Mouse (Mus musculus): ENCODE measurements around the gene Actrt2. TPM values are rescaled to one million over a fixed set of nuclear protein-coding genes. Genes with fewer than 3 reads are reported as not detected.

Actrt2 gene
- polyA plus RNA-seq, 1 experiment, result not detected

DNA sequence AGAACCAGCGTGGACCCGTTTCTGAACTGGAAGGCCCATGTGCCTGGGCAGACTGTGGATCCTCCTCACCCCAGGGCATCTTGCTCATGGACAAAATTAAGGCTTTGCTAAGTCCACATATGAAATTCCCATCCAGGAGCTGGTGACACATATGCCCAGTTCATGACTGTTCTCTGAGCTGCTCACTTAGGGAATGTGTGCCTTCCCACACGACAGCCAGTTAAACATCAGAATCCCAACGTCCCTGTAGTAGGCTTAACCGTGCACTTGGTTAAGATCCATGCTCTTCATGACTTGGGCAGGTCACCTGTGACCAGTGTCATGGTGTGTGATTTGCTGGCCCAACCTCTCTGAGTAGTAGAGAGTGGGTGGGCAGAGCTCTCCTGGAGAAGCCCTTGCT is 26.7 kb upstream of the Actrt2 start:
- H3K4me1 ChIP-seq (ENCODE audit: control insufficient read depth, insufficient read depth, low read length), result no peaks in the 10 kb centered on the region; the same call in 1 of the 2 replicates
- H3K27ac ChIP-seq (ENCODE audit: insufficient read depth, low read length), result no peak overlapping the region
- TF ChIP-seq POLR2A (IDR thresholded peaks at IDR 0.05; ENCODE audit: extremely low read depth, insufficient read depth, low read length), result no peak
- no peak for TF ChIP-seq CTCF (IDR thresholded peaks at IDR 0.05; ENCODE audit: extremely low read depth, insufficient read depth, low read length)
- H3K4me3 ChIP-seq (ENCODE audit: insufficient read depth, low read length), result no peak overlapping the region

DNA sequence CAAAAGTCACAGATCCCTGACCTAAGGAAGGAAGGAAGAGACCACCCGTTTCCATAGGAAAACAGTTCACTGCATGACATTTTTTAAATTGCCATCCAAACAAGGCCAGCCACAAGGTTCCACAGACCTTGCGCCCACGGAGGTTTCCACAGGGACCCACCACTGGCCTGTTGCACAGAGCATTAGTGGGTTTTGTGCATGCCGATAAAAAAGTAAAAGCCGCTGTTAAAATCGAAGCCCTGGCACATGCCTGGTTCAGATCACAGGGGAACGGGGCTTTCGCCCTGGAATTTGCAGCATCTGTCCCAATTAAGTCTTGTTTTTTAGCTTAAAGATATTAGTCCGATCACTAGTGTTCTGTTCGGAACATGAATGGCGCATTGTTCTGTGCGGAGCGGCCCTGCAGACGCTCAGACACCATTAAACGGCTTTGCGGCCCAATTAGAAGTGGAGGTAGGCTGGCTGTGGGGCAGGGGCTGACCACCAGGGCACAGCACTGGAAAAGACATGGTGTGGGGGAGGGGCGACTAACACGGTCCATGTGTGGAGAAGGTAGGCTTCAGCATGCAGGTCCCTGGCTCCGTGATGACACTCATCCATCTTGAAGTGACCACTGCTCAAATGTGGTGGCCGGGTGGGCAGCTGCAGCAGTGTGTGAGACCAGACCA is 25.8 kb upstream of the Actrt2 start:
- TF ChIP-seq POLR2A (IDR thresholded peaks at IDR 0.05; ENCODE audit: extremely low read depth, insufficient read depth, low read length) (no peak), CTCF (IDR thresholded peaks at IDR 0.05; ENCODE audit: extremely low read depth, insufficient read depth, low read length) (no peak)
- no peak overlapping the region for H3K4me3 ChIP-seq (ENCODE audit: insufficient read depth, low read length)
- no peaks in the 10 kb centered on the region for H3K4me1 ChIP-seq (ENCODE audit: control insufficient read depth, insufficient read depth, low read length)
- H3K27ac ChIP-seq (ENCODE audit: insufficient read depth, low read length), result no peak overlapping the region

DNA sequence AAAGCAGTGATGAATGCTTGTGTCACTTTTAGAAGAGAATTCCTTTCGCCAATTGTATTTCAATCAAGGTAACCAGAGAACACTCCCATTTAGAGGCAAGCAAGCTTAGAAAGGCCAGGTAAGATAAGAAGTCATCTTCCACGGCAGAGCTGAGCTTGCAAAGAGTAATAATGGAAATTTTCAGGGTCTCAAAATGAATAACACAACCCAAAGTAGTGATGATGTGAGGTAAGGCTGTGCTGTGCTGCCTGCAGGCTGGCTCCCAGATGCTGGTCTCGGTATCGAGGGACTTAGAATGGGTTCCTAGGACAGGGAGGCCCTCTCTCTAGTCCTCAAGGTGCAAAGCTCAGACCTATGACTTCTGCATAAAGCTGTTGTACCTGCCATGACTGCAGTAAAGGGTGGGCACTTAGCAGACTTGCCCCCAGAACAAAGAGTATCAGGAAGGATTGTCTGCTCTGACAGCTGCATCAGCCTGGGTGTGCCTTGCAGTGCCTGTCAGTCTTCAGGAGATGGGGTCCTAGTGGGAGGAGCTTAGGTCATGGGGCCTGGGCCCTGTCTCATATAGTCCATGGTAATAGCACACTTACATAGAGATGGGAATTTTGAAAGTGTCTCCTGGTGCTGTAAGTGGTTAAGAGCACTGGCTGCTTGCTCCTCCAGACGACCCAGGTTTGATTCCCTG is 15.5 kb upstream of the Actrt2 start:
- TF ChIP-seq POLR2A (IDR thresholded peaks at IDR 0.05; ENCODE audit: extremely low read depth, insufficient read depth, low read length), result no peak
- TF ChIP-seq CTCF (IDR thresholded peaks at IDR 0.05; ENCODE audit: extremely low read depth, insufficient read depth, low read length), result no peak

DNA sequence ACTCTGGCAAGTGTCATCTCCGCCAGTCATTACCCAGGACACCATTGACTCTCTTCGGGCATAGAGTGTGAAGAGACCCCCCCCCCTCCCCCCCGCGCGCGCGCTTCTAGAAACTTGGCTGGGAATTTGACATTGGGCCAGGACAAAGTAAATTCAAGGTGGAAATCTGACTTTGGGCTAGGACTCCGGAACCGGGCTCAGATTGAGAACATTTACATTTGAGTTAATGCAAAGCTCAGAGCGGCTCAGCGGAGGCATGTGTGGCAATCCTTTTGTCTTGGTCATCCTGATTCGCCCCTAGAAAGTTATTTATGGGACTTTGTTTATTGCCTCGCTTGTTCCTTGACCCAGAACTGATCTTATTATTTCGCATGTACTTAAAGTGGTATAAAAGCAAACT is 14.6 kb upstream of the Actrt2 start:
- Histone ChIP-seq H3K4me1 (ENCODE audit: control insufficient read depth, insufficient read depth, low read length) (no peaks in the 10 kb centered on the region), H3K4me3 (ENCODE audit: insufficient read depth, low read length) (no peak overlapping the region), H3K27ac (ENCODE audit: insufficient read depth, low read length) (no peak overlapping the region)
- no peak for TF ChIP-seq CTCF (IDR thresholded peaks at IDR 0.05; ENCODE audit: extremely low read depth, insufficient read depth, low read length)
- no peak for TF ChIP-seq POLR2A (IDR thresholded peaks at IDR 0.05; ENCODE audit: extremely low read depth, insufficient read depth, low read length)

More for the DNA sequence above, 15.5 kb upstream of the Actrt2 start:
- H3K4me3 ChIP-seq (ENCODE audit: insufficient read depth, low read length), result no peak overlapping the region
- no peak overlapping the region for H3K27ac ChIP-seq (ENCODE audit: insufficient read depth, low read length)
- H3K4me1 ChIP-seq (ENCODE audit: control insufficient read depth, insufficient read depth, low read length), result no peaks in the 10 kb centered on the region

DNA sequence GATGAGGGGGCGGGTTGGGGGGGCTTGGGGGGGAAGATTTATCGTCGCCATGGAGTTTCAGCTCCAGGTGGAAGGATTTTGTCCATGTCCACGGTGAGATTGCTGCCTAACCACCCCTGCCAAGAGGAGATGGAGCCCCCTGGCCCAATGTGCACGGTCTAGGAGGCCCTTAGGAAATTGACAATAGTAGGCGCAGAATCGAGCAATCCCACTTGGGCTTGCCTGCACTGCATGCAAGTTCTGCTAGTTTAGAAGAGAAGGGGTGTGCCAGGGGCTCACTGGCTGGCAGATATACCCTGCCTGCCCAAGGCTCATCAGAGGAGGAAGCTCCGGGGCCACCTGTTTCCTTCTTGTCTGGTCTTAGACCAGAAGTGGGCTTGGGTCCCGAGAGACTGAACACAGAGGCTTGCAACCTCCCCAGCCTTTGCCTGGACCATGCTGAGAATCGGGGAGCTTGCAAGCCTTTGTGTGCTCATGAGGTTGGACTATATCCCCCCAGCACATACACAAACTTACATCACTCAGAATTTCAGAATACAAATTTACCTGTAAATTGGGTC is 7.9 kb upstream of the Actrt2 start:
- H3K4me1 ChIP-seq (ENCODE audit: control insufficient read depth, insufficient read depth, low read length), result no peaks in the 10 kb centered on the region
- TF ChIP-seq POLR2A (IDR thresholded peaks at IDR 0.05; ENCODE audit: extremely low read depth, insufficient read depth, low read length), result no peak
- TF ChIP-seq CTCF (IDR thresholded peaks at IDR 0.05; ENCODE audit: extremely low read depth, insufficient read depth, low read length), result no peak
- H3K4me3 ChIP-seq (ENCODE audit: insufficient read depth, low read length), result no peak overlapping the region
- H3K27ac ChIP-seq (ENCODE audit: insufficient read depth, low read length), result no peak overlapping the region

DNA sequence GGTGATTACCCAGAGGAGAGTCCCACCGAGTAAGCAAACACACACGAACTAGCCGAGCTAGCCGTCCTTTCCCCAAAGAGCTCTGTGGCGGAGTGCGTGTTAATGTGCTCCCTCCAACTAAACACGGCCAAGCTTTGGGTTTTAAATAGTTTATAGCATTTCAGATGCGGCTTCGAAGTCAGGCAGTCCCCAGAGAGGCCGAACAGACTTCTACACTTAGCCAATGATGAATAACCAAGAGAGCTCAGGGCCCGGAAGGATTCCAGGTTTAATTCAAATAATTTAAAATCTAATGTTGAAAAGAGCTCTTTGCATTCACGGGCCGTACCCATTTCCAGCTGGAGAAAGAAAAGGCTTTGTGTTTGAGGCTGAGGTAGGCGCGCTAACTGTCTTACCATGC is 7.3 kb upstream of the Actrt2 start:
- TF ChIP-seq CTCF (IDR thresholded peaks at IDR 0.05; ENCODE audit: extremely low read depth, insufficient read depth, low read length), result no peak
- no peak for TF ChIP-seq POLR2A (IDR thresholded peaks at IDR 0.05; ENCODE audit: extremely low read depth, insufficient read depth, low read length)
- Histone ChIP-seq H3K4me3 (ENCODE audit: insufficient read depth, low read length) (no peak overlapping the region), H3K4me1 (ENCODE audit: control insufficient read depth, insufficient read depth, low read length) (no peaks in the 10 kb centered on the region), H3K27ac (ENCODE audit: insufficient read depth, low read length) (no peak overlapping the region)

DNA sequence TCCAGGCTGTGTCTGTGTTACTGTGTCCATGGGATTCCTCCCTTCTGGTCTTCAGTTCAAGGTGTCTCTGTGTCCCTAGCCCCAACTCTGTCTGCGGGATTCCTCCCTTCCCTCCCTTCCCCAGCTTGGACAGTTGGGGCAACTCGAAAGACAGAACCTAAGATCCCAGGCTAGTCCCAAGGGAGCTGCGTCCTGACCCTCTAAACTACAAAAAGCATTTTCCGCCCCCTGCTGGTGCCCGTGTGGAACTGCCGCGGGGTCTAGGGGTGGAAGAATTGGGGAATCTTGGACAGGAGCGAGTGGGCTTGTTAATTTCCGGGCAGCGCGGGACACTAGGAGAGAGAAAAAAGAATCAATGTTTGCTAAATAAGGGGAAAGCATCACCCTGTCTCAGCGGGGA is 6.9 kb upstream of the Actrt2 start:
- Histone ChIP-seq H3K27ac (ENCODE audit: insufficient read depth, low read length) (no peak overlapping the region), H3K4me3 (ENCODE audit: insufficient read depth, low read length) (no peak overlapping the region), H3K4me1 (ENCODE audit: control insufficient read depth, insufficient read depth, low read length) (no peaks in the 10 kb centered on the region)
- TF ChIP-seq CTCF (IDR thresholded peaks at IDR 0.05; ENCODE audit: extremely low read depth, insufficient read depth, low read length) (peak; percentile 61), POLR2A (IDR thresholded peaks at IDR 0.05; ENCODE audit: extremely low read depth, insufficient read depth, low read length) (no peak)

DNA sequence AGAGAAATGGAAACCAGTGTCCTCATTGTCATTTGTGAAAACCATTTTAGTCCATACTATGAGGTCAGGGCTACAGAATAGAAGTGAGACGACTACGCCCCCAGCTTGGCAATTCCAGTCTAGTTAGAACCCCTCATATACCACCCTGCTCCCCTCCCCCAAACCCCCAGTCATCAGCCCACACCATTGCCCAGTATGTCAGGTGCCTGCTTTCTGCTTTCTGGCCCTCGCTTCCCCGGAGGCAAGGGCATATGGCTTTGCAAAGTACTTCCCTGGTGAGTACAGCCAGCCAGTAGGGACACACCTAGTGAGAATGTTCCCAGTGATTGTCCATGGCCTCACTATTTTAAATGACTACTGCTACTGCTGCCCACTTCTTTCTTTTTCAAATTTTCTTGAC is 6.3 kb upstream of the Actrt2 start:
- H3K27ac ChIP-seq (ENCODE audit: insufficient read depth, low read length), result no peak overlapping the region
- no peaks in the 10 kb centered on the region for H3K4me1 ChIP-seq (ENCODE audit: control insufficient read depth, insufficient read depth, low read length)
- H3K4me3 ChIP-seq (ENCODE audit: insufficient read depth, low read length), result no peak overlapping the region
- TF ChIP-seq POLR2A (IDR thresholded peaks at IDR 0.05; ENCODE audit: extremely low read depth, insufficient read depth, low read length) (no peak), CTCF (IDR thresholded peaks at IDR 0.05; ENCODE audit: extremely low read depth, insufficient read depth, low read length) (no peak)

DNA sequence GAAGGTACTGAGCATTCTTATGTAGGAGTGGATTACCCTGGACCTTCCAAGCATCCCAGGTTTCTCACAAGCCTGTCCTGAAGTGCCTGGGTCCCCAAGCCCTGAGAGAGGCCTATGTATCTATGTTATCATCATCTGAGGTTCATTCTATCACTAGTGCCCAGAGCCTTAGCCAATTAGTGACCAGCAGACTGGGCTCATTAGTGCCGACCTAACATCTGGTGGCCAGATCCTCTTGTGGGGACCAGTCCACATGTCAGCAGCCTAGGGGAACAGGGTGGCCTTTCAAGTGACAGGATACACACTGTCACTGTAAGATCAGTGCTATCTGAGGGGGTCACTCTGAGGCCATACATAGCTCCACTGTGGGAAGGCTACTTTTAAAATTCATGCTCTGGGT is 4.4 kb upstream of the Actrt2 start:
- no peak overlapping the region for H3K27ac ChIP-seq (ENCODE audit: insufficient read depth, low read length)
- H3K4me3 ChIP-seq (ENCODE audit: insufficient read depth, low read length), result no peak overlapping the region
- H3K4me1 ChIP-seq (ENCODE audit: control insufficient read depth, insufficient read depth, low read length), result no peaks in the 10 kb centered on the region
- TF ChIP-seq POLR2A (IDR thresholded peaks at IDR 0.05; ENCODE audit: extremely low read depth, insufficient read depth, low read length) (no peak), CTCF (IDR thresholded peaks at IDR 0.05; ENCODE audit: extremely low read depth, insufficient read depth, low read length) (no peak)
